Mouse (Mus musculus): ENCODE data around the gene Cx3cr1.

- TF ChIP-seq EP300 (IDR thresholded peaks at IDR 0.05; ENCODE audit: insufficient read depth, low read depth, low read length) (no peak), POLR2A (IDR thresholded peaks at IDR 0.05; ENCODE audit: insufficient read depth, low read length) (no peak), CTCF (IDR thresholded peaks at IDR 0.05; ENCODE audit: low read depth, low read length) (no peak)
Measured at GRCm38 (mm10) chr9:120099304-120099703, 29.6 kb upstream of the Cx3cr1 start.
